Mouse (Mus musculus) ES-Bruce4 (cell line): ENCODE measurements around the gene Miga2.

Experiments used
- CTCF ChIP-seq: IDR thresholded peaks from one replicate; pipeline ENCODE4 v1.8.1; 2011; ENCODE audit warnings: low read depth, low read length
- POLR2A ChIP-seq: IDR thresholded peaks from one replicate; pipeline ENCODE4 v1.8.1; 2011; ENCODE audit warnings: low read length; ENCODE audit not compliant: insufficient read depth

GRCm38 (mm10) chr2:30413038-30413973 lies 49.3 kb downstream of the Miga2 start:
- TF ChIP-seq POLR2A (no peak), CTCF (no peak)
